Mouse (Mus musculus) lung, postnatal 10 days (tissue): ENCODE results near the gene Nrk.
A peak's percentile ranks its signal among the peaks of the same experiment; 100 is the strongest.

Experiments
- DNase-seq: peaks from one replicate; pipeline ENCODE4 v3.0.0; 2021

Gene Nrk

DNA sequence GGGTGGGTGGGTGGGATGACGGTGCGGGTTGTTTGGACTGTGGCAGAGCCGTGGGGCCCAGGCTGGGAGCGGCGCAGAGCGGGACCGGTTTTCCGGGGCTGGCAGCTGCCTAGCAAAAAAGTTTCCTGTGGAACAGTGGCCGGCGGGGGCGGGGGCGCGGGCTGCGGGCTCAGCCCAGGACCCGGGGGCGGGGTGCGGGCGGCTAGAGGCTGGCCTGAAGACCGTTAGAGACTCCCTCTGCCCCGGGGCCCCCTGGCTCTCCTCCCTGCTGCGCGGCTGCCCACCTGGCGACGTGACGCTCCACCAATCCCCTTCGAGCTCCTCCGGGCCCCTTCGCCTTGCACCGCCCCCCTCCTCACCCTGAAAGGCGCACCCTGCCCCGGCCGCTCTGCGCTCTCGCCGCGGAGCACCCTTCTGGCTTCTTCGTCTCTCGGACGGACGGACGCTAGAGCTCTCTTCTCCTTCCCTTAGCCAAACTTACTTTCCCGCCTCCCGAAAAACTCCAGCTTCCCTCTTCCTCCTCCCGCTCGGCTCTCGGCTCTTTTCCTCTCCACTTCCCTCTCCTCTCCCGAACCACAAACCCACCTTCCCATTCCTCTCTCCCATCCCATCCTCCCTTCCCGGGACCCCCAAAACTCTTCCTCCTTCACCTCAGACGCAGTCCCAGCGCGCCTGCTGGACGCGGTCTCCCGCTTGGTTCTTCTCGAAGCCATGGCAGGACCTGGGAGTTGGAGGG, at the start of gene Nrk:
TSS of gene Nrk (plus strand) at position 390 of the 736 bp plus-strand sequence.
- peak; percentile 22 for DNase-seq

DNA sequence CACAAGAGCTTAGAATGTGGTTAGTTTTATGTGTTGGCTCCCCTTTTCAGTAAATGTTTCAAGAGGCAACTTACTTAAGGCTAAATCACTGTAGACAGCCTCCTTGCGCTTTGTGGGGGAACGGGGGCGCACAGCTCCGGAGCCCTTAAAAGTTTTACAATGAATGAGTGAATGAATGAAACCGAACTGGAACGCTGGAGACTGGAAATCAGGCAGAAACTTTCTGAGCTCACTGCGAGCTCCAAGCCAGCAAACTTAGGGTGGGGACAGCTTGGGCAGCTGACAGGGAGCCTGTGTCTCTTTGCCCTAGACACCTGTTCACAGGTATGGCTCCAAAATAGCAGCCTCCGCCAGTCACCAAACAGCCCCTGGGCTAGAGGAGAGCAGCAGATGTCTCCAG, 864 bp upstream of the Nrk start:
- no peak for DNase-seq

DNA sequence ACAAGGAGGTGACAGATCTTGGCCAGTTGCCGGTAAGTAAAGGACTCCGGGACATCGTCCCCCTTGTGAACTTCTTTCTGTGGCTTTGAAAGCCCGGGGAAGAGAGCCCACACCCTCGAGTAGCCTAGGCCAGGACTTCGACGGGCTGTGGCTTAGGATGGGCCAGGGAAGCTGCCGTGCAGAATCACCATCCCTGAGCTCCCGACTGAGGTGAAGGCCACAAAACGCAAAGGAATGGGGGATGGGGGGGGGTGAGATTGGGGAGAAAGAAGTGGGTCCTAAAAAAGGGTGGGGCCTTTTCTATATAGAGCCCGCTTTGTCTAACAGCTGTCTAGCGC, 516 bp downstream of the Nrk start:
- DNase-seq = no peak

DNA sequence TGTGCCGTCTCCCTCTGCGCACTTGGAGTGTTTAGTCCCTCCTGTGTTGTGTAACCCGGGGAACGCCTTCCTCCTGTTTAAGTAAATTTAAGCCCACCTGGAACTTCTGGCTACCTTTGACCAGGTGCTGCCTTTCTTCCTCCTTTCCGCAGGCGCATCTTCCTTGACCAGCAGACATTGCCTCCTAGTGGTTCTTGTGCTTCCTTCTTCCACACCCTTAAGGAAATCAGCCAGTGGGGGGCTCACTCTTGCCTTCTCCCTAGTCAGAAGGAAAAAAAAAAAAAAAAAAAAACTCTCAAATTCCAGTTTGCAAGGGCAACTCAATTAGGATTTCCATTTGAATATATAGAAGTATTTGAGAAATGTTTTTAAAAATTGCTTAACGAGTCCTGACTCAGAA, 4.8 kb downstream of the Nrk start:
- no peak for DNase-seq

DNA sequence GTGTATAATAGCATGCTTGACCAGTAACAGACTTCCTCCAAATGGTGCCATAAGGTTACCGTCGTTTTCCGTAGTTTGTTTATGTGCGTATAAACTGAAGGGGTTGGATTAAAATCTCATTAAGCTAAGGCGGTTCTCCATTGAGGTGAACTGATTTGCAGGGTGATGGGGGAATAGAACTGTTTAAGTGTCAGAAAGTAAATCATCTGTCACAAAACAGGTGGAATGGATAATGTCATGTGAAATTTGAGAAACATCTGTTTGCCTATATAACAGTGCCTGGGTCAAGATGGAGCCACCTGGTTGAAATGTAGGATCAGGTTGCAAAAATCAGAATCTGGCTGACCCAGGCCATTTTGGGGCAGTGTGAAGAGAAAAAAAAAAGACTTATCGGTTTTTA, 29.7 kb downstream of the Nrk start:
- no peak for DNase-seq

DNA sequence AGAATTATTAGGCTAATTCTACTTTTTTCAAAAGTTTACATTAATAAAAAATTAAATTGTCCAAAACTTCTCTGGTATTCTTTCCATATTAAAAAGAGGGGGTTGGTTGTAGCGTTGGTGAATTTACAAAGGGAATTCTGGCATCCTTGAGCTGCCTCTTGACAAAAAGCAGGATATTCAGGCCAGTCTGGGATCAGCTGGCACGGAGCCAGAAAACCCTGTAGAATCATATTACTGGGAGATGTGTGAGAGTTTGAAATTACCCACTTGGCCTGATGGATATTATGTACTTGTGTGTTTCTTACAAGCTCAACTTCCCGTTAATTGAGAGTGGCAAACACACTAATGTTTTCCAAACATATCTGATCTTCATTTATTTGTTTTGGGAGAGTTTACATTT, 46.5 kb downstream of the Nrk start:
- DNase-seq = peak; percentile 3

DNA sequence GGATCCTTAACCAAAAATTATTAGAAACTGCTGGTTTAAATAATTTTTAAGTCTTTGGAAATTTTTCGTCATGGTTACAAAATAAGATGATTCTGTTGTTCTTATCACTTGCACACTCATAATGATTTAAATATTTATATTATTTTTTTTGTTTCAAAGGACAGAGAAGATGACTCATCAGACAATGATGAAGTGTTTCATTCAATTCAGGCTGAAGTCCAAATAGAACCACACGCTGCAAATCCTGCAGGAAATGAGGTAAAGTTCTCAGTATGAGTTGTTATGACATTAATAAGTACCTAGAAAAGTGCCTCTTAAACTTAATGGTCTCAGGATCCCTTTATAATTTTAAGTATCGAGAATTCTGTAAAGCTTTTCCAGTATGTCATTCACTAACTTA, 64.3 kb downstream of the Nrk start:
- DNase-seq = peak; percentile 3

DNA sequence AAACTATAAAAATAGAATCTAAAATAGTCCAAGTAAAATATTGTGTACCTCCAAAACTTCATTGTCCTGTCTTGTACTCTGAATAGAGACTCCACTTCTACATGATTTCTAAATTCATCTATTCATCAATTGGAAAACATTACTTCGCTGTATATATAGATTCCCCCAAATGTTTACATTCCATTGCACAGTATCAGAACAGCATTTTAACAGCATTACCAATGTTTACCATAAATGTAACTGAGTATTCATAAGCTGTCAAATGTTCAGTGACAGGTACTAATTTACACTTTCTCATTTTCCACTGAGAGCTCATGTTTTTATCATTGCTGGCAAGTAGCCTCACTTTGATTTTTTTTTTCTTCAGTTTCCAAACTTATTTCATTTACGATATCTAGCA, 65.0 kb downstream of the Nrk start:
- DNase-seq = no peak

DNA sequence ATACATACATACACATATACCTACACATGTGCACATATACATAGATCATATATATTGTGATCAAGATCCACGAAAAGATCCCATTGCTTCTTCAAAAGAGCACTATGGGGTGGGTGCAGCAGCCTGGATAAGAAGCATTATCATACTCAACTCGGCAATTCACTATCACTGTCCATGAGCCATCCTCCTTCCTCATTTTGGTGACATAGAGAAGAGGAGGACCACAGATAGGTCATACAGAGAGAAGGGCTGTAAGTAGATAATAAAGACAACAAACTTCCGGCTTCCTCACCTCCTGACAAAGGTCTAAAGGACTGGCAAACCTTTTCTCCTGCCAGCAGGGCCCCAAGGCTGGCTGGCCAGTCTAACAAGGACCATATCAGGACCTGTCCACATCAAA, 100.3 kb downstream of the Nrk start:
- no peak for DNase-seq

DNA sequence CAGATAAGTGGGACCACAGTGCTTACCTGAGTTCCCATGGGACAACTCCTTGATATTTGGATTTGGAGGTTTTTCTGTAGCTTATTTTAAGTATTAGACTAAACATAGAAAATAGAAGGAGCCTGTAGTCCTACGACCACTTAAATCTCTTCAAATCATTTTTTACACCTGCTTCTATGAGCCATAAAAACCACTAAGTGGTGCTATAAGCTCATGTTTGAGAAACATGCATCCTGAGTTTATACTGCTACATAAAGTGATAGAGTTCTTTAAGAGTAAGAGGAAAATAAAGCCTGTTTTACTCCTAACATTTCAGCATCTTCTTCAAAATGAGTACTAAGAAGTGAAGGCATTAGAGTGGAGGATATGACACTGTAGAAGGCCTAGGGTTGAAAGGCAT, 102.3 kb downstream of the Nrk start:
- DNase-seq = no peak

DNA sequence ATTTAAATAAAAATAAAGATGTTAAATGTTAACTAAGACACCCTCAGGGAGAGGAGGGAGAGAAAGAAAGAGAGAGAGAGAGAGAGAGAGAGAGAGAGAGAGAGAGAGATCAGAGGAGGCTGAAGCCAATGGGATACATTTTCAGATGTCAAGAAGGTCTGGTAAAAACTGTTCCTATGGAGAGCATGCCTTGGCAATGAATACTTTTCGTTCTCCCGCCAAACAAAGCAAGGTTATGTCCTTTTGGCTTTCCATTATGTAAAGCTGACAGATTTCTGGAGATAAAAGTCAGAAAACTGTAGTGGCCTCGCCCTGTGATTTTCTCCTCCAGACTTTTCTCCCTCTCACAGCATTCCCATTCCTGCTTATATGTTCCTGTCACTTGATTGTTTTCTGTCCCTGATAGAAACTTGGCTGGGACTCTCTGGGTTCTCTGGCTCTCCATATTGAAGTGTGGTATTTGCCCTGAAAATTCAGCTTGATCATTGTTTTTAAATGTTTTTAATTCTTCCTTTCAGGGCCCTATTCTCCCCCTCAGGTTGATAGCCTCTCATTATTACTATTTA, 112.4 kb downstream of the Nrk start:
- DNase-seq = peak; percentile 5

DNA sequence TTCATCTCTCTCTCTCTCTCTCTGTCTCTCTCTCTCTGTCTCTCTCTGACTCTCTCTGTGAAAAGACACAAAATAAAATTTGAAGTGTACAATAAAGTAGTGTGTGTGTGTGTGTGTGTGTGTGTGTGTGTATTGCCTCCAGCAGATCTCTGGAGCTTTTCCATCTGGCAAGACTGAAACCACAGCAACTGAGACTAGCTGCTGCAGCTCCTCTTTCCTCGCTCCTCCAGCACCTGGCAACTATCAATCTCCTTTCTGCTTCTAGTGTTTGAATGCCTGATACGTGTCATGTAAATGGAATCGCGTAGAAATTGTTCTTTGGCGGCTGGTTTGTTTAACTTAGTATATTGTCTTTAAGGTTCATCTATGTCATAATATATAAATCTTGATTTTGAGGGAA, 113.1 kb downstream of the Nrk start:
- peak; percentile 11 for DNase-seq

DNA sequence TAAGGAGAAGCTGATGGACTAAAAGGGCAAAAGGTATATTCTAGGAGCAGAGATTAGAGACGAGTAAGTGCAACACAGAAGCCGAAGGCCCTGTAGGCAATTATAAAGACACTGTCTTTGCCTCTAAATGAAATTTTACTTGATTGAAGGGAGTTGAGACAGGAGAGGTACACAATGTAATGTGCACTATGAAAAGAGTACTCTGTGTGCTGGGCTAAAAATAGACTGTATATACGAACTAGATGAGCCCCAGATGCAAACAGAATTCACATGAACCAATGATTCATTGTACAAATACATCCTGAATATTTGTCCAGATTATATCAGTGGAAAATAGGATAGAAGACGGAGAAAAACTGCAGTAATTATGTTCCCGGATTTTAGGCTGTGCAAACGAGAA, 113.7 kb downstream of the Nrk start:
- no peak for DNase-seq

DNA sequence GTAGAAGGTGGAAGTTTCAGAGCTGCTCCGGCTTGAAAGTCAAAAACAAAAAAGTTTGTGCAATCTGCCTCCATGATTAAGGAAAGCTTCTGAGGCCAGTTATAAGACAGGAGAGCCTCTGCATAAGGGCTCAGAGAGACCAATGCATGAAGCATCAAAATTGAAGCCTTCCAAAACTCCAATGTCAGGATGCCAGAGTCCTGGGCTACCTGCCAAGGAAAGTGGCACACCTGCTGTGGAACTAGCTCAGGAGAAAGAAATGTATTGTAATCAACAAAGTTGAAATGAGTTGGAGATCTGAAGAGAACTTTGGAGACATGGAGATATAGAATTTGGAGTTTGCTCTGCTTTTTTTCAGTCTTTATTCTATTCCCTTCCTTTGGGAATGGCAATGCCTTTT, 123.4 kb downstream of the Nrk start:
- no peak for DNase-seq

DNA sequence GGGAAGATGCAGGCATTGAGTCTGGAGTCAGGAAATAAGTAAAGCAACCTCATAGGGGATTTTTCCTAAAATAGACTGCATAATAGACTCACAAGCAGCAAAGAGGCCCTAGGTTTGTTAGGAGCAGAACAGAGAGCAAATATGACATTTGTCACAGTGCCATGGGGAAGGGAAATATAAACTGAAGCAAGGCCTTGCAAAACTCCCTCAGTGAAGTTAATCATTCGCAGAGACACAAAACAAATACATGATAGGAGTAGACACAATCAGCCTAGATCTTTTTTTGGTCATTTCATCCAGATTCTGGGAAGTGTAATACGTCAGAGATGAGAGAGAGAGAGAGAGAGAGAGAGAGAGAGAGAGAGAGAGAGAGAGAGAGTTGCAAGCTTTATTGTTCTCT, 125.1 kb downstream of the Nrk start:
- no peak for DNase-seq

DNA sequence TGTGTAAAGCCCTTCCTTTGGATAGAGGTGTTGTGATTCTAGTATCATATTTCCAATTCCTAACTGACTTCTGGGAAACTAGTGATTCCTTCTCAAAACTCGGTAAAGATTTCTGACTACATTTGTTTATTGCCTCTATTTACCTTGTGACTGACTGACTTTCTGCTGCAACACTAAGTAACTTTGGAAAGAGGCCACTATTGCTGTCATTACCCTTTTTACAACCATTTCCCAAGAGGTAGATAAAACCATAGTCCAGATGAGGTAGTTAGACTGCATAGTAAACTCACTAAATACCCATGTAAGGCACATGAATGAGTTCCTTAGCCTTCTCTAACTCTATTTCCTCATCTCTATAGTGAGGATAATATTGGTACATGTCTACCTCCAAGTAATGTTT, 126.9 kb downstream of the Nrk start:
- DNase-seq = no peak

DNA sequence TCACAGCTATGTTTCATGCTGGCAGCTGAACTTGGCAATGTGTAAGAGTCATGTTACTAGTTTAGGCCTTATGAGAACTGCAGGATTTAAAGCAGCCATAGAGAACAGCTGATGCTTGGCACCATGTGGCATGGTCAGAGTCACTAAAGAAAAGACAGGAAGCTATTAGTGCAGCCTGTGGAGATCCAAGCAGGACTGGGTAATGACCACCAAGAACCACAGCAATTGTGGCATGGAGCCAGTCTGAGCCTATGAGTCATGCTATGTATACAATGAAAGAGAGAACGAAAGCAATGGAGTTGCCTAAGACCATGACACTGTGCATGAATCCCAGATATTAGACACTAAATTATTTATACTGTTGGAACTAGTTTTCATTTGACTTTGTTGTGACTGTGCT, 137.7 kb downstream of the Nrk start:
- peak; percentile 16 for DNase-seq

DNA sequence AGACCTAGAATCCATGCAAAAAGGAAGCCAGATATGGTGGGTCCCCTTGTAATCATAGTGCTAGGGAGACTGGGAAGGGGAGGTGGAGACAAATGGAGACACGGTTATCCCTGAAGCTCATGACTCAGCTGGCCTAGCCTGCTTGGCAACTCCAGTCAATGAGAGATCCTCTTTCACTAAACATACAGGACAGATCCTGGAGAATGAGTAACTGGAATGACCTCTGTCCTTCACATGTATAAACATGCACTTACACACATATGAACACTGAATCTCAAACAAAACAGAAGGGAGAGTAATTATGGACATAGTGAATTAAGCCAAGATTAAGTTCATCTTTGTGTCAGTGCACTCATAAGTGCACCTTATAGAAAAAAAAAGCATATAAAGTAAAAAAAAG, 138.9 kb downstream of the Nrk start:
- no peak for DNase-seq
